Mouse (Mus musculus): ENCODE data around the gene Pfdn6. TPM values are rescaled to one million over a fixed set of nuclear protein-coding genes. Genes with fewer than 3 reads are reported as not detected.
A peak's percentile ranks its signal among the peaks of the same experiment; 100 is the strongest.
"Not testable (repeated sequence)": the region's sequence is repeated elsewhere in the genome, so short reads cannot be mapped to it uniquely, and the experiment has no call there.

Gene Pfdn6
- polyA plus RNA-seq, 1 experiment, result 135 TPM

GRCm38 (mm10) chr17:33955555-33956214, 15.5 kb upstream of the Pfdn6 start, which contains the start of the genes Vps52 and Rps18:
Gene Vps52 (plus strand): TSS chr17:33955812.
Gene Rps18 (minus strand): TSS chr17:33956001.
- Histone ChIP-seq H3K27ac (ENCODE audit: insufficient read depth, low read length) (peak within 1 kb of the TSS; percentile 83), H3K27me3 (ENCODE audit: control insufficient read depth, insufficient read depth, low read length) (no peaks in the 10 kb centered on the region), H3K4me3 (replicated peaks; ENCODE audit: insufficient read depth, low read depth, low read length) (peak within 1 kb of the TSS; percentile 96), H3K4me1 (ENCODE audit: control insufficient read depth, insufficient read depth, low read length) (no peaks in the 10 kb centered on the region; the same call in 1 of the 2 replicates)
- peak; percentile 93 for TF ChIP-seq POLR2A (IDR thresholded peaks at IDR 0.05; ENCODE audit: borderline replicate concordance, insufficient read depth, low read length)
- TF ChIP-seq CTCF (IDR thresholded peaks at IDR 0.05; ENCODE audit: borderline replicate concordance, insufficient read depth, low read depth, low read length), result no peak
- peak; percentile 96 to 98 for DNase-seq
- WGBS, result under 1% methylated on average over 50 of the region's 50 CpGs

- peaks cover 7% of the 10 kb centered on the region; the same call in 1 of the 2 replicates for H3K4me1 ChIP-seq (ENCODE audit: control insufficient read depth, insufficient read depth, low read length)
- TF ChIP-seq CTCF (IDR thresholded peaks at IDR 0.05; ENCODE audit: borderline replicate concordance, insufficient read depth, low read depth, low read length), result no peak
- no peak for DNase-seq
- 0 out of 2 replicates have a peak overlapping the region, but pooled peaks have one; percentile 3 for H3K27ac ChIP-seq (ENCODE audit: insufficient read depth, low read length)
- H3K4me3 ChIP-seq (replicated peaks; ENCODE audit: insufficient read depth, low read depth, low read length), result peak overlapping the region; percentile 74
- H3K27me3 ChIP-seq (ENCODE audit: control insufficient read depth, insufficient read depth, low read length), result no peaks in the 10 kb centered on the region
- WGBS, result 1% methylated on average over 33 of the region's 33 CpGs
Measured at GRCm38 (mm10) chr17:33954646-33955554, 14.8 kb upstream of the Pfdn6 start.

DNA sequence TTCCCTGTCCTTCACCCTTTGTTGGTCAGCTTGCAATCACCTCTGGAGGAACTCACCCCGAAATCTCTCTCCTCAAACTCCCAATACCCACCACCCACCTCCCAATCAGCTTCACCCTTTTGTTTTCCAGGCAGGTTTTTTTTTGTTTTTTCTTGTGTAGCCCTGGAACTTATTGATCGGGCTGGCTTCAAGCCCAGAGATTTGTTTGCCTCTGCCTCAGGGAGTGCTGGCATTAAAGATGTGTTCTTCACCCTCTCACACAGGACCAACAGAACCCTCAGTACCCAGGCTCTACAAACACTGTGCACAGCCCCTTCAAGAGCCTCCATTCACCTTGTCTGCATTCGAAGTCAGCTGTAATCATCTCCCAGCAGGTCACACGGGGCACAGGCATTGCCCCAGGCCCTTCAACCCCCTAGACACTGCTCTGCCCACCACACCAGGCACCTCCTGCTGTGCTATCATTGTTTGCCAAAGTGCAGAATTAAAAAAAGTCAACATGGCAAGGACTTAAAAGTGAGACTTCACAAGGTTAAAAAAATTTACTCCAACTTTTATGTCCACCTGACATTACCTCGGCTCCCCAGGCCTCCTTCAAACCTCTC, 13.9 kb upstream of the Pfdn6 start:
- TF ChIP-seq CTCF (IDR thresholded peaks at IDR 0.05; ENCODE audit: borderline replicate concordance, insufficient read depth, low read depth, low read length), result no peak
- TF ChIP-seq POLR2A (IDR thresholded peaks at IDR 0.05; ENCODE audit: borderline replicate concordance, insufficient read depth, low read length), result no peak
- Histone ChIP-seq H3K4me1 (ENCODE audit: control insufficient read depth, insufficient read depth, low read length) (peaks cover 13% of the 10 kb centered on the region), H3K27ac (ENCODE audit: insufficient read depth, low read length) (no peak overlapping the region), H3K27me3 (ENCODE audit: control insufficient read depth, insufficient read depth, low read length) (no peaks in the 10 kb centered on the region), H3K4me3 (replicated peaks; ENCODE audit: insufficient read depth, low read depth, low read length) (no peak overlapping the region)
- WGBS, result 33% methylated on average over 5 of the region's 5 CpGs
- no peak for DNase-seq

DNA sequence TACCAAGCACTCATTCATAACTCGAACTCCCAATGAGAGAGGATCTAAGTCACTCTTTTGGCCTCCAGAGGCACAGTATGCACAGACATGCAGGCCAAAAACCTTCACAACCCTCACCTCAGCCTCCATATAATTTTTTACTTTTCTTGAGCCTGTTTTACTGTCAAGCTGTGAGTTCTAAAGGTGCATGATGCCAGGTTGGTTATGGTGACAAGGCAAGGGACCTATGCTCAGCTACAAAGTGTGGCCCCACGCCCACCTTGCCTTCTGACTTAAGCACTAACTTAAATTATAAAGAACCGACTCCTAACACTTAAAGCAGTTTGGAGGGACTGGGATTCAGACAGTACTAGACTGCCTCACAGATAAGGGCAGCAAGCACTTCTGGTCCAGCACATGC, 13.2 kb upstream of the Pfdn6 start:
- Histone ChIP-seq H3K27me3 (ENCODE audit: control insufficient read depth, insufficient read depth, low read length) (no peaks in the 10 kb centered on the region), H3K4me3 (replicated peaks; ENCODE audit: insufficient read depth, low read depth, low read length) (no peak overlapping the region), H3K4me1 (ENCODE audit: control insufficient read depth, insufficient read depth, low read length) (peaks cover 16% of the 10 kb centered on the region), H3K27ac (ENCODE audit: insufficient read depth, low read length) (no peak overlapping the region)
- 77% methylated on average over 3 of the region's 3 CpGs for WGBS
- TF ChIP-seq POLR2A (IDR thresholded peaks at IDR 0.05; ENCODE audit: borderline replicate concordance, insufficient read depth, low read length), result no peak
- DNase-seq, result no peak

- no peak overlapping the region for H3K27ac ChIP-seq (ENCODE audit: insufficient read depth, low read length)
- H3K4me3 ChIP-seq (replicated peaks; ENCODE audit: insufficient read depth, low read depth, low read length), result no peak overlapping the region
- no peaks in the 10 kb centered on the region for H3K27me3 ChIP-seq (ENCODE audit: control insufficient read depth, insufficient read depth, low read length)
- 71% methylated on average over 4 of the region's 4 CpGs for WGBS
- peaks cover 16% of the 10 kb centered on the region for H3K4me1 ChIP-seq (ENCODE audit: control insufficient read depth, insufficient read depth, low read length)
- TF ChIP-seq CTCF (IDR thresholded peaks at IDR 0.05; ENCODE audit: borderline replicate concordance, insufficient read depth, low read depth, low read length) (no peak), POLR2A (IDR thresholded peaks at IDR 0.05; ENCODE audit: borderline replicate concordance, insufficient read depth, low read length) (no peak)
- DNase-seq, result no peak
Measured at GRCm38 (mm10) chr17:33952879-33953278, 12.7 kb upstream of the Pfdn6 start.

DNA sequence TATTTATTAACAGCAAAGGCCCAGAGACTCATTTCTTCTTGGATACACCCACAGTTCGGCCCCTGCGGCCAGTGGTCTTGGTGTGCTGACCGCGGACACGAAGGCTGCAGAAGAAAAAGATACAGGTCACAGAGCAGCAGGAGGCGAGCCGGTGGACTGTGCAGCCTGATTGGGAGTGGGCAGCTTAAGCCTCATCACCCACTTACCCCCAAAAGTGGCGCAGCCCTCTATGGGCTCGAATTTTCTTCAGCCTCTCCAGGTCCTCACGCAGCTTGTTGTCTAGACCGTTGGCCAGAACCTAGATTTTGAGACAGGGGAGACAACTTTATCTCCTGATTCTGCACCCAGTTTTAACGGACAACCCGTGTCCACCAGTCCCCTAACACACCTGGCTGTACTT, 11.9 kb upstream of the Pfdn6 start:
- not testable (repeated sequence) for DNase-seq; H3K4me3 ChIP-seq (replicated peaks; ENCODE audit: insufficient read depth, low read depth, low read length); H3K27ac ChIP-seq (ENCODE audit: insufficient read depth, low read length); H3K27me3 ChIP-seq (ENCODE audit: control insufficient read depth, insufficient read depth, low read length)
- peaks cover 16% of the 10 kb centered on the region for H3K4me1 ChIP-seq (ENCODE audit: control insufficient read depth, insufficient read depth, low read length)
- WGBS, result 64% methylated on average over 13 of the region's 13 CpGs

DNA sequence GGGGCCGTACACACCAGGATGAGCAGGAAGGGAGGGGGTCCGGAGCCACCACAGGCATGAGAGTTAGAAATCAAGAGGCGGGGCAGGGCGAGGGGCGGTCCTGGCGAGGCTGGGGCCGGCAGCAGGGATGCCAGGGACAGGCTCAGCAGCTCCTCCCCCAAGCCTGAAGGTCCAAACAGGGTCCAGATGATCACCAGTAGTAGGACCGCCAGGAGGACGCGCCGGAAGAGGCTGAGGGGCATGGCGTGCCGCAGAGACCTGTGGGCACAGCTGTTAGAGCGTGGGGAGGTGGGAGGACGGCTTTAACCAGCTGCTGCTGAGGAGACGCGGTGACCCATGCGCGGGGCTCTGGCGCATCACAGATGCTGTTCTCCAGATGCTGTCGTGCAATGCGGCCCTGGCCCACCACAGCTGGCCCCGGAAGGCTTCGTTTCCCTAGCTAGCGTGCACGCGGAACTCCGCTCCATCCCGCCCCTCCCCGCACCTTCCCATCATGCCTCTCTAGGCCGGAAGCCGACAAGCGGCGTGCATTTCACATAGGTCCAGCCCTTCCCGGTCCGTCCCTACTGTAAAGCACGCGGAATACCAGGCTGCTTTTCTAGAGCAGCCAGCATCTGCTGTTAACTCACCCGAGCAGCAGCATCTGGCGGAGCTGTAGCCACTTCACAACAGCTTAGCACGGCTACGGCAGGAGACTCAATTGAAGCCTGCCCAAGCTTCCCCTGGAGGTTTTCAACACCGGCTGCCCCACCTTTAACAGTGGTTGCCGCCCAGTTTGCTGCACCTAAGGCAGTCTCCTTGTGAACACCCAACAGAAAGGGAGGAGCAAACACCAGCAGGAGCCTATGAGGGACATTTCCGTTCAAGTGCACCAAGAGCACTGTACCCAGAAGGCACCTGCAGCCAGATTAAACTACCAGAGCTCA, 11.1 kb upstream of the Pfdn6 start, which contains the start of gene B3galt4:
TSS of gene B3galt4 (minus strand) at position 468 of the 926 bp plus-strand sequence.
- H3K4me3 ChIP-seq (replicated peaks; ENCODE audit: insufficient read depth, low read depth, low read length), result peak within 1 kb of the TSS; percentile 71
- H3K4me1 ChIP-seq (ENCODE audit: control insufficient read depth, insufficient read depth, low read length), result peaks cover 16% of the 10 kb centered on the region
- no peaks in the 10 kb centered on the region for H3K27me3 ChIP-seq (ENCODE audit: control insufficient read depth, insufficient read depth, low read length)
- H3K27ac ChIP-seq (ENCODE audit: insufficient read depth, low read length), result peak within 1 kb of the TSS; percentile 30
- WGBS, result under 1% methylated on average over 45 of the region's 45 CpGs
- peak; percentile 68 to 73 for DNase-seq
- TF ChIP-seq CTCF (IDR thresholded peaks at IDR 0.05; ENCODE audit: borderline replicate concordance, insufficient read depth, low read depth, low read length) (no peak), POLR2A (IDR thresholded peaks at IDR 0.05; ENCODE audit: borderline replicate concordance, insufficient read depth, low read length) (peak; percentile 43; the same call in 1 of the 2 replicates)
